Mouse (Mus musculus) left cerebral cortex, postnatal 4 days (tissue): ENCODE measurements around the gene Adgrl1. TPM values are rescaled to one million over a fixed set of nuclear protein-coding genes. Genes with fewer than 3 reads are reported as not detected.
"Not testable (repeated sequence)": the region's sequence is repeated elsewhere in the genome, so short reads cannot be mapped to it uniquely, and the experiment has no call there.

Experiments used
- DNase-seq: peaks from one replicate; pipeline ENCODE4 v3.0.0-alpha.2; 2022
- intact Hi-C: fragments of 180-260 bp; cut with DNase I; formaldehyde crosslinking; loops from one replicate; pipeline ENCODE4 v1.15.1; 2025
- microRNA-seq: library from miRNA; unstranded; fragments of <30 nt; microRNA quantifications from one replicate; pipeline ENCODE4 v1.2.0, GENCODE M21; 2022
- total RNA-seq, 2 experiments: library from RNA; stranded (reverse); gene quantifications; 2 replicates each; pipeline ENCODE4 v1.2.3; 2021

Gene Adgrl1
- total RNA-seq, 2 experiments from 2014 or later: 398 to 418 TPM

DNA sequence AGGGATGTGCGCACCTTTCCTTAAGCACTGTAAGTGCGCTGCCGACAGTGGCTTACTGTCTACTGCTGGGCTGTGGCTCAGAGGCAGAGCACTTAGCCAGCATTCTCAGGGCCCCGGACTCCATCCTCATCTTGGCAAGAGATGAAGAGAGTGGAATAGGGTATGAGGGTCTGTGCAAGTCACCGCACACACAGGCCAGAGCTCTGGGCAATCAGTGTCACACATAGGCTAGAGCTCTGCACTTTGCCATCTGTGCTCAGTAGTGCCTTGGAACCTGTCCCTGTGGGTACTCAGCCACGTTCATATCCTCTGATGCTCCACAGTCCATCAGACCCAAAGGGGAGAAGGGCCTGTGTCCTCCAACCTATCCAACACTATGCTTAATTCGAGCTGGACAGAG, 81.6 kb downstream of the Adgrl1 start:
- intact Hi-C loops: no loop called here
- no peak for DNase-seq

DNA sequence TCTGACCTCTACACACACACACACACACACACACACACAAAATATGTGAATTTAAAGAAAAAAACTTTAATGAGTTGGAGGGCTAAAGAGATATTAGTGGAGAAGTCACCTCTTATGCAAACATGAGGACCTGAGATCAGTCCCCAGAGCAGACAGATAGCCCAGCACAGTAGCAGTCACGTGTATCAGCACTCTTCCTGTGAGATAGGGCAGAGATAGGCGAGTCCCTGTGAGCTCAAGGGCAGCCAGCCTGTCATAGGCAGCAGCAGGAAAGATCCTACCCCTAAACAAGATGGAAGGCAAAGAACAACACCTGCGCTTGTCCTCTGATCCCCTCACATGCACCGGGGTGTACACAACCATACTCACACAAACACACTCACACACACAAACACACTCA, 82.5 kb downstream of the Adgrl1 start:
- no peak for DNase-seq
- intact Hi-C loops: no loop called here

DNA sequence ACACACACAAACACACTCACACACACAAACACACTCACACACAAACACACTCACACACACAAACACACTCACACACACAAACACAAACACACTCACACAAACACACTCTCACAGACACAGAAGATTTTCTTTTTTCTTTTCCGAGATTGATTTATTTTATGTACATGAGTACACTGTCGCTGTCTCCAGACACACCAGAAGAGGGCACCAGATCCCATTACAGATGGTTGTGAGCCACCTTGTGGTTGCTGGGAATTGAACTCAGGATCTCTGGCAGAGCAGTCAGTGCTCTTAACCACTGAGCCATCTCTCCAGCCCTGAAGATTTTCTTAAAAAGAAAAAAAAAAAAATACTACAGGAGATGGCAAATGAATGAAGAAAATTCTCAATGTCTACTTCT, 83.3 kb downstream of the Adgrl1 start:
- intact Hi-C loops, DNase-seq: not testable (repeated sequence)

DNA sequence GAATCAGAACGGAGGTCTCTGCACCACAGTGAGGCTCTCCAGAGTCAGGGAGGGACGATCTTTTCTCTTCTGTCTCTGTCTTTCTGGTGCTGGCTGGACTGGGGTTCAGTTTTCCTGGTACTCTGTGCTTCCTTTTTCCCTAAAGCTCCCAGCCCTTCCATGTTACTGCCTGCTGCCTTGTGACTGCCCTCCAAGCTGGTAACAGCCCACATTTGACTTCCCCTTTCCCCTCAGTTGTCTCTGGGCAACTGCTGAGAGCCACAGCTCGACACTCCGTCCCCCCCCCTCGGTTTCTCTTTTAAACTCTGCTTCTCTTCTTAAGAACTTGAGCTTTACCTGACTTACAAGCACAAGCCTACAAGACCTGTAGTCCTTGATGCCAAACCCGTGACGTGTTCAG, 89.3 kb downstream of the Adgrl1 start:
- no peak for DNase-seq

DNA sequence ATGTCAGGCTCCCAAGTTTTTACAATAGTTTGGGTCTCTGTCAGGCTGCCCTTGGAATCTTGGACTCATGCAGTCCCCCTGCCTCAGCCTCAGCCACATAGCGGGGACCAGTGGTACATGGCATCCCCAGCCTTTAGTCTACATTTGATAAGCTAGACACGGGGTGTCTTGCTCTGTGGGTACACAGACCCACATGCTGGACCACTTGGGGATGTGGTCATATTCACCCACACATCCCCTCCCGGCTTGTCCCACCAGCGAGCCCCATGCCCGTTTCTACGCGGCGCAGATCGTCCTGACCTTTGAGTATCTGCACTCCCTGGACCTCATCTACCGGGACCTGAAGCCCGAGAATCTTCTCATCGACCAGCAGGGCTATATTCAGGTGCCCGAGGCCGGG, 90.3 kb downstream of the Adgrl1 start:
- DNase-seq: no peak
- intact Hi-C loops: no loop called here

More for the DNA sequence above, 89.3 kb downstream of the Adgrl1 start:
- intact Hi-C loops: no loop called here

Small RNA genes within 50 kb of the gene (microRNA-seq; reads per million reads assigned to microRNA genes)
- not detected for gene Gm44330
- gene Gm44450: not detected

Other genes starting within 250 kb of the Adgrl1 start
- 10 to 100 TPM; 74.7 to 77.4 TPM for gene Gipc1, start 247.4 kb upstream of the Adgrl1 start, total RNA-seq
- gene Ptger1, start 233.4 kb upstream of the Adgrl1 start, total RNA-seq: 1 to 10 TPM in 1 of 2 experiments, under 1 TPM in 1; 0.95 to 1.1 TPM
- gene Pkn1, start 200.9 kb upstream of the Adgrl1 start, total RNA-seq: 100 to 1,000 TPM in 1 of 2 experiments, 10 to 100 TPM in 1; 98.7 to 107 TPM
- 10 to 100 TPM; 39.1 to 39.7 TPM for gene Ddx39, start 184.9 kb upstream of the Adgrl1 start, total RNA-seq
- gene Adgre5, start 158.8 kb upstream of the Adgrl1 start, total RNA-seq: 10 to 100 TPM in 1 of 2 experiments, 1 to 10 TPM in 1; 9.4 to 11.5 TPM
- gene Gm10644, start 55.1 kb downstream of the Adgrl1 start, total RNA-seq: under 1 TPM; 0.20 to 0.26 TPM
- gene Asf1b, start 55.4 kb downstream of the Adgrl1 start, total RNA-seq: 1 to 10 TPM; 2.5 to 2.7 TPM
- gene Prkaca, start 72.9 kb downstream of the Adgrl1 start, total RNA-seq: 100 to 1,000 TPM; 199 to 209 TPM
- gene Samd1, start 97.6 kb downstream of the Adgrl1 start, total RNA-seq: 10 to 100 TPM; 82.8 to 83.9 TPM
- gene 1700067K01Rik, start 101.4 kb downstream of the Adgrl1 start, total RNA-seq: 1 to 10 TPM in 1 of 2 experiments, under 1 TPM in 1; 0.46 to 1.1 TPM
- gene 2210011C24Rik, start 112.1 kb downstream of the Adgrl1 start, total RNA-seq: not detected
- gene Palm3, start 121.4 kb downstream of the Adgrl1 start, total RNA-seq: 10 to 100 TPM; 13.2 to 15.5 TPM
- gene Il27ra, start 142.5 kb downstream of the Adgrl1 start, total RNA-seq: 1 to 10 TPM; 1.5 to 1.6 TPM
- gene Rln3, start 144.9 kb downstream of the Adgrl1 start, total RNA-seq: not detected
- gene Gm10643, start 165.0 kb downstream of the Adgrl1 start, total RNA-seq: 1 to 10 TPM; 3.3 to 4.0 TPM
- 10 to 100 TPM; 26.1 to 28.5 TPM for gene Rfx1, start 166.7 kb downstream of the Adgrl1 start, total RNA-seq
- gene Dcaf15, start 204.7 kb downstream of the Adgrl1 start, total RNA-seq: 10 to 100 TPM; 49.1 to 49.7 TPM
- not detected for gene Podnl1, start 225.9 kb downstream of the Adgrl1 start, total RNA-seq
- gene Cc2d1a, start 247.8 kb downstream of the Adgrl1 start, total RNA-seq: 10 to 100 TPM; 74.9 to 80.8 TPM
- 1 to 10 TPM; 1.7 to 2.1 TPM for gene 4930432K21Rik, start 247.9 kb downstream of the Adgrl1 start, total RNA-seq